Mouse (Mus musculus) Patski (cell line): Measurements from ENCODE around the gene Immt. TPM values are rescaled to one million over a fixed set of nuclear protein-coding genes. Genes with fewer than 3 reads are reported as not detected.

Source experiments
- ATAC-seq: fragments of 100-300 bp; one replicate; pipeline ENCODE4 v1.8.0; 2021
- CTCF ChIA-PET: fragments of 350-600 bp; sonication (Branson Sonifier 250); formaldehyde crosslinking; loops from one replicate; lab custom pipeline; 2022; ENCODE audit warnings: inconsistent platforms; lab: Charles Lee
- POLR2A ChIA-PET: fragments of 350-600 bp; sonication (Branson Sonifier 250); formaldehyde crosslinking; loops from one replicate; lab custom pipeline; 2022; ENCODE audit warnings: antibody characterized with exemption, inconsistent platforms; lab: Charles Lee
- DNase-seq: peaks from one replicate; pipeline ENCODE4 v3.0.0-alpha.2; 2011; ENCODE audit warnings: low read depth, low spot score
- H3K27me3 ChIP-seq: fragments of 371-371 bp; one replicate; pipeline ENCODE4 v1.5.1; 2021
- CTCF ChIP-seq: fragments of 100-300 bp; IDR thresholded peaks from one replicate; pipeline ENCODE4 v1.5.1; 2021
- in situ Hi-C: fragments of 300-500 bp; cut with MboI; formaldehyde crosslinking; loops from 3 replicates; pipeline ENCODE4 v1.11.1; 2018; ENCODE audit warnings: low pct_unique_long_range_greater_than_20kb, mixed read lengths
- polyA plus RNA-seq: library from polyadenylated mRNA; unstranded; gene quantifications from one replicate; pipeline ENCODE4 v1.2.3, GENCODE M21; 2021

Immt gene
- polyA plus RNA-seq, 1 experiment from 2014 or later = 219 TPM

DNA sequence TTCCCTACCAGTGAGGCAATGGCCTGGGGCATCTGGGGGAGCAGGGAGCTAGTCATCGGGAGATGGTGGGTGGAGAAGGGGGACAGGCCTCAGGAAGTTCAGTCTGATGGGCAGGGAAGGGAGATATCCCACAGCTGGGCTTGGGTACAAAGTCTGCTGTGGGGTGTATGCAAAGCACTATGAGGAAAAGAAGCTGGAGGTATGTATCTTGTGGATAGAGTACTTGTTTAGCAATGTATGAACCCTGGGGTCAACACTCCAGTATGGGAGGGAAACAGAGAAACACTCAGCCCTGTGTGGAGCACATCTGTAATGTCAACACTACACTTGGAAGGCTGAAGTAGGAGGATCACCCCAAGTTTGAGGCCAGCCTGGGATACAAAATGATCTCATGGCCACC, 24.4 kb upstream of the Immt start:
- ChIA-PET CTCF (no interaction called here), POLR2A (no interaction called here)
- no peak for DNase-seq
- ATAC-seq = no peak
- no peaks in the 10 kb centered on the region for H3K27me3 ChIP-seq
- no peak for TF ChIP-seq CTCF
- in situ Hi-C loops = loop anchor here (5.0 to 25.0 kb wide), 4 partner anchors 174 to 1002 kb away; partner anchors contain the start of genes Kdm3a and Rmnd5a

DNA sequence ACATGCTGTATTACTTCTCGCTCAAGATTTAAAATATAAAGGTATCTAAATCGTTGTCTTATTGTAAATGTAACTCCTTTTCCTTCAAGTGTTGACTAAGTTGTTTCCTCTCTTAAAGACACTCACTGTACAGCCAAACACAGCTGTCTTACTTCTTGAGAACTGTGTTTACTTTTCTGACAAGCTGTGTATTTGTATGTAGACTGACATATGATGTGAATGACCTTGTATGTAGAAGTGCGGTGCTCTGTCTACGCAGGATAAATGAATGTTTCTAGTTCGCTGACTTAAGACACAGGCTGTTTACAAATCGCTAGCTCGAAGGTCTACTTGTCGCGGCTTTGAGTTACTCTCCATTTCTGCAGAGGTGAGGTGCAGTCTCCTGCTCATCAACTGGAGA, 21.2 kb upstream of the Immt start:
- CTCF ChIA-PET = interaction anchor here (0.8 kb wide), 1 partner anchor 23 kb away, joined by 3 read pairs; no protein-coding TSS in a partner anchor
- POLR2A ChIA-PET = interaction anchor here (1.2 kb wide), 1 partner anchor 14 kb away, joined by 3 read pairs; no protein-coding TSS in a partner anchor
- TF ChIP-seq CTCF = no peak
- ATAC-seq = no peak
- no peaks in the 10 kb centered on the region for H3K27me3 ChIP-seq
- DNase-seq = no peak
- in situ Hi-C loops = loop anchor here (5.0 to 25.0 kb wide), 4 partner anchors 178 to 1005 kb away; partner anchors contain the start of genes Kdm3a and Rmnd5a

DNA sequence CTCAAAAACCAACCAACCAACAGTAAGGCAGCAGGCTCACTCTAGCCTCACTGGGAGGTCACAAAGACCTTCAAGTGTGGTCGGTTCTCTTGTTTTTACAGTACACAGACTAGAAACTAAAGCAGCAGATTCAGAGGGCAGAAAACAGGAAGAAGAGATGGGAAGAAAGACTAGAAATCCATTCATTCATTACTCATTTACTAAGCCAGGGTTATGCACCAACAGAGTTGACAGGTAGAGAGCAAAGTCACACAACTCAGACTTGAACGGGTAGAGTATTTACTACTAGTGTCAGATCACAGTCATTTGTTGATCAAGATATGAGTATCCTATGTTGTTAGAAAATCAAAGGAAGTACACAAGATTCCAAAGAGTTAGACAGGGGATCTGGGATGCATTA, 18.3 kb upstream of the Immt start:
- DNase-seq (no peak), ATAC-seq (no peak)
- no peak for TF ChIP-seq CTCF
- ChIA-PET CTCF (no interaction called here), POLR2A (no interaction called here)
- H3K27me3 ChIP-seq = no peaks in the 10 kb centered on the region
- in situ Hi-C loops = loop anchor here (25.0 kb wide), 1 partner anchor 376 kb away; the partner anchor contains the start of gene Rmnd5a

DNA sequence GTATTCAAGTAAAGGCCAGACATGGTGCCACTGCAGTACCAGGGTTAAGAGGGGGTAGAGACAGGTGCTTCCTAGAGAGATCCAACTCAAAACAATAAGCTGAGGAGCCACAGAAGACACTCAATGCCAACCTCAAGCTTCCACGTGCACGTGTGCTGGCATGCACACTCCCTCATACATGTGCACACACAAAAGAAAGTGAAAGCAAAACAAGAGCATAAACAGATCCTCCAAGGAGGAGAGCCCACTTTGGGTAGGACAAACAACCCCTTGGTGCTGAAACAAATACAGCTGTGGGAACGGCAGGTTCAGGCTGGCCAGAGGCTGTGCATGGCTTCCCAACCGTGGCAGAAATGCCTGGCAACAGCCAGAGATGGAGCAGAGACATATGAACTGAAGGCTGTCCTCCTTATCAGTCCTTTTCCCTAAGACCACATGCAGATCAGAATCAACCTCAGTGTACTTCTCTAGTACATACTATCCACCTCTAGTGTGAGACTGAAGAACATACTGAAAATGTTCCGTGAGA, 11.3 kb upstream of the Immt start:
- ChIA-PET POLR2A (no interaction called here), CTCF (no interaction called here)
- no peaks in the 10 kb centered on the region for H3K27me3 ChIP-seq
- peak; percentile 44 for ATAC-seq
- in situ Hi-C loops = loop anchor here (25.0 kb wide), 1 partner anchor 383 kb away; the partner anchor contains the start of gene Rmnd5a
- DNase-seq = no peak
- TF ChIP-seq CTCF = no peak

DNA sequence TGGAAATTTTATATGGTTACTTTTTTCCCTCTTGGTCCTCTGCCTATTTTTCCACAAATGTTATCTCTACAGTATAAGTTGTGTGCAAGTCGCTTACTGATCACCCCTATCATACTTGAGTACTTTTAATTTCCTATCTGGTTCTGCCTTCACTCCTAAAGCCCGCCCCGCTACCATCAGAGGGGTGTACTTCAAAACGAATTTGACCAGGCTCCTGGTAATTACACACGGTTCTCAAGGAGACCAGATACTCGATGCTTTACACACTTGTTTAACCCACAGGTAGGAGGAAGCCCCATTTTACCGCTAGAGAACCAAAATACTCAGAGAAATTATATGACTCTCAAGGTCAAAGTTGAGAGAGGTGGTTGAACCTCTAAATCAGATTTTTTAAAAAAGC, 8.0 kb upstream of the Immt start:
- TF ChIP-seq CTCF = no peak
- ChIA-PET CTCF (no interaction called here), POLR2A (interaction anchor here (0.6 kb wide), 1 partner anchor 65 kb away, joined by 3 read pairs; no protein-coding TSS in a partner anchor)
- H3K27me3 ChIP-seq = peaks cover 8% of the 10 kb centered on the region
- ATAC-seq = no peak
- DNase-seq = no peak
- in situ Hi-C loops = loop anchor here (25.0 kb wide), 1 partner anchor 386 kb away; the partner anchor contains the start of gene Rmnd5a

DNA sequence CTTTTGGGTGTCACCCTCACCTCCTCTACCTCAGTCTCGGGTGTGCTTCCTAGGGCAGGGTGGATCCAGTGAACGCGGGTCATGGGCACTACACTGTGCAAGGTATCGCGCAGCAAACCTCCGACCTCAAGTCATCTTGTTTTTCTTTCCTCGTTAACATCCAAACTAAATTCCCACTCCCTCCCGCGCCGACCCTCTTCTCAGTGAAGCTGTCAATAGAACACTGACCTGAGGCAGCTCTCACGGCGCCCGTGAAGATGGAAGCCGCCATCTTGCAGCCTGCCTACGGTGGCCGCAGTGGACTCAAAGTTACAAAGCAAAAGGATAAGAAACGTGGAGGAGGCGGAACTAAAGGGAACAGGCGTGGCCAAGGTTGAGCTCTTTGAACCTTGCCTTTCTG, 7.6 kb upstream of the Immt start:
- ATAC-seq = peak; percentile 69
- DNase-seq = no peak
- ChIA-PET POLR2A (interaction anchor here (0.8 kb wide), 1 partner anchor 14 kb away, joined by 3 read pairs; no protein-coding TSS in a partner anchor), CTCF (interaction anchor here (1.2 kb wide), 1 partner anchor 9 kb away, joined by 4 read pairs; no protein-coding TSS in a partner anchor)
- in situ Hi-C loops = loop anchor here (25.0 kb wide), 1 partner anchor 386 kb away; the partner anchor contains the start of gene Rmnd5a
- no peak for TF ChIP-seq CTCF
- peaks cover 8% of the 10 kb centered on the region for H3K27me3 ChIP-seq

DNA sequence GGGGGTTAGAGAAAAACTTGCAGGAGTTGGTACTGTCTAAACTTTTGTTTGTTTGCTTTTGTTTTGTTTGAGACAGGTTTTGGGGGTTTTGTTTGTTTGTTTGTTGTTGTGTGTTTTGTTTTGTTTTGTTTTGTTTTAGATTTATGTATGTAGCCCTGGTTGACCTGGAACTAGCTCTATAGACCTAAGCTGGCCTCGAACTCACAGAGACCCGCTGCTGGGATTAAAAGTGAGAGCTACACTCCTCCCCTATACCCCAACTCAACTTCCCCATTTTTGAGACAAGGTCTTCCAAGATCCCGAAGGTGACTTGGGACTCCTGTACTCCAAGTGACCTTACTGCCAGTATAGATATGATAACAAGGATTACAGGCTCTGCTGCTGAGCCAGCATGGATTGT, 7.2 kb upstream of the Immt start:
- ATAC-seq (no peak), DNase-seq (no peak)
- no peak for TF ChIP-seq CTCF
- peaks cover 8% of the 10 kb centered on the region for H3K27me3 ChIP-seq
- ChIA-PET POLR2A (interaction anchor here (0.6 to 0.8 kb wide), 2 partner anchors 9 to 15 kb away, joined by 3 read pairs; no protein-coding TSS in a partner anchor), CTCF (interaction anchor here (1.2 kb wide), 1 partner anchor 10 kb away, joined by 4 read pairs; no protein-coding TSS in a partner anchor)
- in situ Hi-C loops = loop anchor here (25.0 kb wide), 1 partner anchor 387 kb away; the partner anchor contains the start of gene Rmnd5a

DNA sequence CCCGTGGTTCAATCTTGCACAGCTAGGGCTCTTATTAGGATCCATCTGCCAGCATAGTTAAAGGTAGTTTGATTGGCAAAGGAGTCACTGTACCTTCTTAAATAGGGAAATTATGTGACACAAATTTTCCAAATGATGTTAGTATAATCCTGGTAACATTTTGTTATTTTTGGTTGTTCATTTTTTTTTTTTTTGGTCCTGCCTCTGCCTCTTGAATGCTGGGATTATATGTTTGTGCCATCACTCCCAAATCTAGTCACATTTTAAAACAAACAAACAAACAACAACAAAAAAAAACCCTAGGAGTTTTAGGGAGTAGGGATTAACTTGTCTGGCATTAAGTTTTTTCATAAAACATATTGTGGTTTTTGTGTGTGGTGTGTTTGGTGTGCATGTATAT, 4.3 kb upstream of the Immt start, which contains the start of gene Mrpl35:
Mrpl35 (minus strand) TSS at position 101 of the 400 bp plus-strand sequence.
- DNase-seq = no peak
- no peak for TF ChIP-seq CTCF
- CTCF ChIA-PET = no interaction called here
- in situ Hi-C loops = no loop called here
- H3K27me3 ChIP-seq = peaks cover 8% of the 10 kb centered on the region
- no peak for ATAC-seq
- POLR2A ChIA-PET = no interaction called here

DNA sequence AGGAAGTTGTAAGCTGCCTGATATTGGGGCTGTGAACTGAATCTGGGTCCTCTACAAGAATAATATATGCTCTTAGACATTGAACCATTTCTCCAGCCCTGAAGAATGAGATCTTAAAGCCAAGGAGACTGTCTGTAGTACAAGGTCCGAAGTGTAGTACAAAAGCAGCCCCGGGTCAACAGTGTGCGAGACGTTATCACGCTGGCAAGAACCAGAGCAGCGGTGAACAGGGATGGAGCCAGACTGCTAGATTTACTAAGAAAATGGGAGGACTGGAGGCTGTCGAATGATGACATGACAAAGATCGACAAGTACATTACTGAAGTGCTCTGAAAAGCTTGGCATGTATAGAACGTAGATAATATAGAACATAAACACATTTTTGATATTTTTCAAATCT, 1.4 kb upstream of the Immt start:
- CTCF ChIA-PET = no interaction called here
- peaks cover 8% of the 10 kb centered on the region for H3K27me3 ChIP-seq
- DNase-seq = no peak
- TF ChIP-seq CTCF = no peak
- ATAC-seq = no peak
- POLR2A ChIA-PET = no interaction called here
- in situ Hi-C loops = no loop called here

DNA sequence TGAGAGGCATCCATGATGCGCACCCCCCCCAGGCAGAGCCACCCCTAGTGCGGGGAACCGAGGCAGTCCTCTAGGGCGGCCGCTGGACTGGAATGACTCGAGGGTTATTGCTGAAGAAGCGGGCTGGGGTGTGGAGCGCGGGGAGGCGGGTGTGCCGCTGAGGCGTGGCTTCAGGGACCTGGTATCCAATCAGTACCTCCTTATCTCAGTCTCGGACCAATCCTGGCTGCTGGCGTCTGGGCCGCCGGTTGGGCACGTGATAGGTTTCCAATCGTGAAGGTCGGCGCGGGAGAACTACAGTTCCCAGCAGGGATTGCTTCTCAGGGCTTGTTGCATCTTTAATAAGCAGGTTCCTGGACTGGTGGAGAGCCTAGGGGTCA, 440 bp downstream of the Immt start:
- ATAC-seq (peak; percentile 99), DNase-seq (peak; percentile 73)
- H3K27me3 ChIP-seq = no peaks in the 10 kb centered on the region
- in situ Hi-C loops = no loop called here
- ChIA-PET CTCF (interaction anchor here (1.8 kb wide), 1 partner anchor 14 kb away, joined by 6 read pairs; no protein-coding TSS in a partner anchor), POLR2A (no interaction called here)
- no peak for TF ChIP-seq CTCF

DNA sequence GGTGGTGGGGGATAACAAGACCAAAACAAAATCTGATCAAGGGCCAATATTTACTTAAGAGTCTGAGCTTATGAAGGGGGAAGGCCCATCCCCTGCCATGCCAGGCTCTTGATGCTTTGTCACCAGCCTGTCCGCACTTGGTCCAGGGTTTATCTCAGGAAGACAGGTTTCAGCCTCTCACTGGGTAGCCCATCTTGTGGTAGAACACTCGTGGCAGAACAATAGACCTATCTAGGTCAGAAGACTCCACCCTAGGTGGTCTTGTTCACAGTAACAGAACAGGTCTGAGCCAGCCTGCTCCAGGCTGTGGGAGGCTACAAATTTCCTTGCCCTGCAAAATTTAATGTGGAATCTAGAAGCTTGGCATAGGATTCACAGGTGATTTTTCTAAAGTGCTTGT, 5.7 kb downstream of the Immt start:
- ChIA-PET POLR2A (no interaction called here), CTCF (no interaction called here)
- no peak for TF ChIP-seq CTCF
- H3K27me3 ChIP-seq = no peaks in the 10 kb centered on the region
- DNase-seq = no peak
- ATAC-seq = no peak
- in situ Hi-C loops = no loop called here
